Mouse (Mus musculus): ENCODE data around the gene Rbm20. TPM values are rescaled to one million over a fixed set of nuclear protein-coding genes. Genes with fewer than 3 reads are reported as not detected.

Gene Rbm20
- total and polyA plus RNA-seq, 3 experiments, result 0.05 to 0.56 (median 0.08) TPM

DNA sequence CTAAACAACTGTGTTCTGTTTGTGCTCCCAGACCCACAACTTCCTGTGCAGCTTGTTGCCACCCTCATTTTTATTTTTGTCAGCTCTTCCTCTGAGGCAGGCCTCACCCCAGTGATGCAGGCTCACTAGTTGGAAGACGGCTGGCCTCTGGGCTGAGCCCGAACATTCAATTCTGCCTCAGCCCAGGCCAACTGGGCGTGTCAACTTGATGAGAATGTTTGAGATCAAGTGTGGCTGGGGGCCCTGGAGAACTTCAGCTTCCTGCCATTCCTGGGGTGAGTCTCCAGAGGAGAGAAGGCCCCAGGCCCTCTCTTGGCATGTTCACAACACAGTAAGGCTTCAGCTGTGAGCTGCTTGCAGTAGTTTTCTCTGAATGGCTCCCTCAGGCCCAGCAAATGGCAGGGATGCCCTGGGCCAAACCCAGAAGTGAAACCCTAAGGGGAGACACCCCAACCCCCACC lies 216.6 kb downstream of the Rbm20 start (continued):
- TF ChIP-seq POLR2A (IDR thresholded peaks at IDR 0.05; ENCODE audit: low read depth, low read length), result peak; percentile 28; the same call in 1 of the 2 replicates

DNA sequence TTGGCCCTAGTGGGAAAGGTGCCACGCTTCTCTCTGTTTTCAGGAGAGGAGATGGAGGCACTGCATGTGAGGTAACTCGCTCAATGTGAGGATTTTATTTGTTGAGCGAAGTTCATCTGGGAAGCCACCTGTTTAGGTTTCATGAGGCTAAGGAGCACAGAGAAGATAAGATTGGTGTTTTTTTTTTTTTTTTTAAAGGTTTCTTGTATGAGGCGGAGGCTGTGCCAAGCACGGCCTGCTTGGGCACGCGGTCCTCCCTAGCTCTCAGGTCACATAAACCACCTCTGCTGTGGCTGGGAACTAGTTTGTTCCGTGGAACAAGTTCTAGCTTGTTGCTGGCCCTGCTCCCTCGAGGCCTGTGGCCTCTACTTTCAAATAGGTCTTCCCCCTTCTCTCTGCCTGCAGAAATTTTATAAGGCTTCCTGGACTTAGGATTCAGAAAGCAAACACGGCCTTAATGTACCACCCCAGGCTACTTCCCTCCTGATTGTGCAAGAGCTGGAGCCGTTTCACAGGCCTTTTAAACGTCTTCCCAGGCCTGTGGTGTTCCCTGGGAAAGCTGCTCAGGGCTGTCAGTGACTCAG lies 217.5 kb downstream of the Rbm20 start:
- dilution Hi-C loops (cut with MboI; ENCODE audit: extremely low pct_ligation_motif_present, extremely low pct_unique_long_range_greater_than_20kb, low sequenced_read_pairs), result no loop called here
- Histone ChIP-seq H3K4me1 (ENCODE audit: control insufficient read depth in 1 of 2, insufficient read depth in 2 of 2) (peaks cover 36 to 82% of the 10 kb centered on the region in 2 experiments), H3K4me3 (replicated peaks in 1 of 3; ENCODE audit: low read depth in 2 of 3, low read length in 2 of 3, poor library complexity in 1 of 3) (no peak overlapping the region), H3K27ac (ENCODE audit: insufficient read depth, low read depth) (peak overlapping the region; percentile 67), H3K79me2 (replicated peaks; ENCODE audit: control insufficient read depth, extremely low read depth, insufficient read depth, poor library complexity, severe bottlenecking) (no peaks in the 10 kb centered on the region), H3K27me3 (replicated peaks) (no peaks in the 10 kb centered on the region), H3K9me3 (replicated peaks; ENCODE audit: low read length) (no peaks in the 10 kb centered on the region), H3K36me3 (replicated peaks in 1 of 2; ENCODE audit: control insufficient read depth in 1 of 2, insufficient read depth in 1 of 2, low read length in 1 of 2) (no peaks in the 10 kb centered on the region), H3K9ac (ENCODE audit: insufficient read depth, low read depth) (peak overlapping the region; percentile 5), H3K4me2 (ENCODE audit: insufficient read depth, low read depth, poor library complexity, severe bottlenecking) (peak overlapping the region; percentile 40)
- DNase-seq (ENCODE audit: extremely low read depth), result peak; percentile 75
- TF ChIP-seq MEF2A (IDR thresholded peaks at IDR 0.05; ENCODE audit: borderline replicate concordance, low read depth, low read length) (peak; percentile 73; the same call in 1 of the 2 replicates), MYC (IDR thresholded peaks at IDR 0.05; ENCODE audit: low read depth, low read length) (peak; percentile 97), MAFK (IDR thresholded peaks at IDR 0.05; ENCODE audit: insufficient replicate concordance, low read length) (peak; percentile 36; the same call in 1 of the 2 replicates), UBTF (IDR thresholded peaks at IDR 0.05; ENCODE audit: low read depth, low read length) (no peak), E2F4 (IDR thresholded peaks at IDR 0.05; ENCODE audit: insufficient replicate concordance, low read depth, low read length) (no peak), ZNF384 (IDR thresholded peaks at IDR 0.05; ENCODE audit: low read depth, low read length) (peak; percentile 91), RCOR1 (conservative IDR thresholded peaks at IDR 0.05; ENCODE audit: low read depth, low read length) (0 out of 2 replicates have a peak, but pooled peaks have one; percentile 9), NRF1 (IDR thresholded peaks at IDR 0.05; ENCODE audit: low read depth, low read length) (no peak), BHLHE40 (IDR thresholded peaks at IDR 0.05; ENCODE audit: low read depth, low read length) (peak; percentile 69), POLR2AphosphoS2 (IDR thresholded peaks at IDR 0.05; ENCODE audit: low read depth, low read length) (no peak), ZC3H11A (IDR thresholded peaks at IDR 0.05; ENCODE audit: low read depth, low read length) (no peak), KAT2A (IDR thresholded peaks at IDR 0.05; ENCODE audit: insufficient replicate concordance, low read length) (peak; percentile 56; the same call in 1 of the 2 replicates), SIN3A (IDR thresholded peaks at IDR 0.05; ENCODE audit: low read length) (peak; percentile 47), POLR2A (IDR thresholded peaks at IDR 0.05; ENCODE audit: low read depth, low read length) (peak; percentile 43; the same call in 1 of the 2 replicates), MXI1 (IDR thresholded peaks at IDR 0.05; ENCODE audit: low read depth, low read length) (0 out of 2 replicates have a peak, but pooled peaks have one; percentile 56), ETS1 (conservative IDR thresholded peaks at IDR 0.05; ENCODE audit: low read depth, low read length) (peak; percentile 77), EP300 (IDR thresholded peaks at IDR 0.05; ENCODE audit: low read length) (peak; percentile 79), TCF12 (IDR thresholded peaks at IDR 0.05; ENCODE audit: low read depth, low read length) (peak; percentile 70), MAX (IDR thresholded peaks at IDR 0.05; ENCODE audit: low read length) (peak; percentile 90), CTCF (conservative IDR thresholded peaks at IDR 0.05 in 1 of 2, IDR thresholded peaks at IDR 0.05 in 1 of 2; ENCODE audit: low read depth in 2 of 2, low read length in 2 of 2) (no peak), CHD2 (IDR thresholded peaks at IDR 0.05; ENCODE audit: low read length) (0 out of 2 replicates have a peak, but pooled peaks have one; percentile 37), USF2 (conservative IDR thresholded peaks at IDR 0.05; ENCODE audit: low read depth, low read length) (no peak), GABPA (IDR thresholded peaks at IDR 0.05; ENCODE audit: insufficient replicate concordance, low read depth, low read length) (no peak), MAZ (IDR thresholded peaks at IDR 0.05; ENCODE audit: low read depth, low read length) (0 out of 2 replicates have a peak, but pooled peaks have one; percentile 52), PAX5 (IDR thresholded peaks at IDR 0.05; ENCODE audit: low read length) (no peak), CHD1 (IDR thresholded peaks at IDR 0.05; ENCODE audit: low read depth, low read length) (peak; percentile 99), IRF4 (IDR thresholded peaks at IDR 0.05; ENCODE audit: low read depth, low read length) (peak; percentile 83), ELF1 (IDR thresholded peaks at IDR 0.05; ENCODE audit: low read depth, low read length) (no peak)
- in situ Hi-C loops (cut with MboI; ENCODE audit: low pct_ligation_motif_present, low pct_unique_long_range_greater_than_20kb, low sequenced_read_pairs), result no loop called here

Measured in CH12.LX (cell line).